13 mouse cellular contexts compared by ENCODE assay signal in genomic region chr2:137229422-137230069, GRCm38 (mm10).
DNase-seq lines count a peak whose midpoint lies in the region; ATAC-seq and TF ChIP-seq lines count a peak whose summit lies in the region.
"Had no signal": no experiment of that assay in that cellular context is flagged by ENCODE, and none has a peak within 500 bp of the region (broad histone marks: within the 10 kb centered on the region; RNA-seq: fewer than 3 reads in every experiment).

No protein-coding gene starts in this region.

- DNase-seq in embryonic facial prominence, embryonic 11.5 days (ENCODE audit: low spot score) = no peak
- DNase-seq in embryonic facial prominence, embryonic 10.5 days (ENCODE audit: low spot score) = no peak
- DNase-seq in neural tube, embryonic 11.5 days (ENCODE audit: low spot score) = peak; percentile 57
- DNase-seq in liver, postnatal 0 days = no peak
- no peak for DNase-seq in ovary, postnatal 10 days (ENCODE audit: low spot score)
- DNase-seq: cerebellum, adult 8-10 months; gastrocnemius, postnatal 10 days; lung, embryonic 14.5 days; thymus, postnatal 4 days had no signal

- WGBS in embryonic facial prominence, embryonic 11.5 days = 63% methylated on average over 1 of the region's 1 CpGs
- 55% methylated on average over 1 of the region's 1 CpGs for WGBS in embryonic facial prominence, embryonic 10.5 days
- 15% methylated on average over 1 of the region's 1 CpGs for WGBS in forebrain, embryonic 12.5 days
- WGBS in hindbrain, embryonic 16.5 days = 5% methylated on average over 1 of the region's 1 CpGs
- WGBS in neural tube, embryonic 11.5 days = 24% methylated on average over 1 of the region's 1 CpGs
- 57% methylated on average over 1 of the region's 1 CpGs for WGBS in liver, embryonic 12.5 days (ENCODE audit: insufficient replicate concordance)
- 62% methylated on average over 1 of the region's 1 CpGs for WGBS in liver, postnatal 0 days (ENCODE audit: insufficient replicate concordance)

- H3K4me3 ChIP-seq in embryonic facial prominence, embryonic 11.5 days (ENCODE audit: low read depth, low read length) = no peak overlapping the region
- no peak overlapping the region for H3K4me3 ChIP-seq in embryonic facial prominence, embryonic 10.5 days
- no peak overlapping the region for H3K4me3 ChIP-seq in forebrain, embryonic 12.5 days (replicated peaks)
- H3K4me3 ChIP-seq in hindbrain, embryonic 16.5 days (ENCODE audit: low read length) = no peak overlapping the region
- no peak overlapping the region for H3K4me3 ChIP-seq in neural tube, embryonic 11.5 days (ENCODE audit: low read depth, low read length)
- no peak overlapping the region for H3K4me3 ChIP-seq in liver, embryonic 12.5 days
- no peak overlapping the region for H3K4me3 ChIP-seq in liver, postnatal 0 days (ENCODE audit: low read depth, low read length)
- H3K4me3 ChIP-seq: limb, embryonic 12.5 days had no signal

- ATAC-seq in embryonic facial prominence, embryonic 11.5 days (replicated peaks; ENCODE audit: insufficient number of reproducible peaks, low FRiP score, low TSS enrichment, low read depth) = 0 out of 2 replicates have a peak, but pooled peaks have one; percentile 44
- ATAC-seq in forebrain, embryonic 12.5 days (ENCODE audit: low FRiP score) = peak; percentile 62; the same call in 1 of the 2 replicates
- peak; percentile 89 for ATAC-seq in hindbrain, embryonic 16.5 days
- ATAC-seq in neural tube, embryonic 11.5 days (ENCODE audit: insufficient read depth, low FRiP score, low TSS enrichment) = peak; percentile 88
- ATAC-seq in liver, embryonic 12.5 days = no peak
- no peak for ATAC-seq in liver, postnatal 0 days

- H3K9me3 ChIP-seq in embryonic facial prominence, embryonic 11.5 days (replicated peaks; ENCODE audit: control insufficient read depth, low read length) = no peaks in the 10 kb centered on the region
- no peaks in the 10 kb centered on the region for H3K9me3 ChIP-seq in embryonic facial prominence, embryonic 10.5 days
- no peaks in the 10 kb centered on the region for H3K9me3 ChIP-seq in forebrain, embryonic 12.5 days
- H3K9me3 ChIP-seq in hindbrain, embryonic 16.5 days (ENCODE audit: control insufficient read depth, low read length) = no peaks in the 10 kb centered on the region
- H3K9me3 ChIP-seq in neural tube, embryonic 11.5 days (ENCODE audit: control insufficient read depth, low read length) = no peaks in the 10 kb centered on the region
- no peaks in the 10 kb centered on the region for H3K9me3 ChIP-seq in liver, embryonic 12.5 days (replicated peaks)
- H3K9me3 ChIP-seq in liver, postnatal 0 days (ENCODE audit: low read length) = no peaks in the 10 kb centered on the region
- H3K9me3 ChIP-seq: limb, embryonic 12.5 days had no signal

- H3K9ac ChIP-seq in embryonic facial prominence, embryonic 11.5 days (replicated peaks; ENCODE audit: low read length) = no peak overlapping the region
- no peak overlapping the region for H3K9ac ChIP-seq in forebrain, embryonic 12.5 days
- no peak overlapping the region for H3K9ac ChIP-seq in hindbrain, embryonic 16.5 days (ENCODE audit: low read depth, low read length)
- no peak overlapping the region for H3K9ac ChIP-seq in neural tube, embryonic 11.5 days (ENCODE audit: low read length)
- no peak overlapping the region for H3K9ac ChIP-seq in liver, embryonic 12.5 days
- H3K9ac ChIP-seq in liver, postnatal 0 days (replicated peaks) = no peak overlapping the region
- H3K9ac ChIP-seq: limb, embryonic 12.5 days; lung, embryonic 14.5 days had no signal

- no peaks in the 10 kb centered on the region for H3K36me3 ChIP-seq in embryonic facial prominence, embryonic 11.5 days (replicated peaks; ENCODE audit: control insufficient read depth, insufficient read depth, low read depth, low read length)
- no peaks in the 10 kb centered on the region for H3K36me3 ChIP-seq in embryonic facial prominence, embryonic 10.5 days (replicated peaks)
- no peaks in the 10 kb centered on the region for H3K36me3 ChIP-seq in forebrain, embryonic 12.5 days (replicated peaks)
- H3K36me3 ChIP-seq in hindbrain, embryonic 16.5 days (ENCODE audit: control insufficient read depth, insufficient read depth, low read length) = no peaks in the 10 kb centered on the region
- H3K36me3 ChIP-seq in neural tube, embryonic 11.5 days (ENCODE audit: control insufficient read depth, insufficient read depth, low read length) = no peaks in the 10 kb centered on the region
- H3K36me3 ChIP-seq in liver, embryonic 12.5 days = no peaks in the 10 kb centered on the region
- no peaks in the 10 kb centered on the region for H3K36me3 ChIP-seq in liver, postnatal 0 days (replicated peaks; ENCODE audit: insufficient read depth, low read length)
- H3K36me3 ChIP-seq: limb, embryonic 12.5 days had no signal

- TF ChIP-seq EP300 in liver, postnatal 0 days (IDR thresholded peaks at IDR 0.05; ENCODE audit: low read depth) = no peak

- no peak for TF ChIP-seq CTCF in liver, postnatal 0 days (IDR thresholded peaks at IDR 0.05; ENCODE audit: low read depth)

- H3K27ac ChIP-seq in embryonic facial prominence, embryonic 11.5 days (replicated peaks; ENCODE audit: low read depth, low read length) = no peak overlapping the region
- H3K27ac ChIP-seq in embryonic facial prominence, embryonic 10.5 days (replicated peaks) = no peak overlapping the region
- H3K27ac ChIP-seq in forebrain, embryonic 12.5 days = no peak overlapping the region; the same call in 1 of the 2 replicates
- no peak overlapping the region for H3K27ac ChIP-seq in hindbrain, embryonic 16.5 days (ENCODE audit: low read depth, low read length)
- H3K27ac ChIP-seq in neural tube, embryonic 11.5 days (ENCODE audit: low read depth, low read length) = 0 out of 2 replicates have a peak overlapping the region, but pooled peaks have one; percentile 50
- H3K27ac ChIP-seq in liver, embryonic 12.5 days = no peak overlapping the region
- no peak overlapping the region for H3K27ac ChIP-seq in liver, postnatal 0 days (ENCODE audit: low read depth)
- H3K27ac ChIP-seq: limb, embryonic 12.5 days had no signal

- no peaks in the 10 kb centered on the region; the same call in 1 of the 2 replicates for H3K4me1 ChIP-seq in embryonic facial prominence, embryonic 11.5 days (ENCODE audit: control insufficient read depth, insufficient read depth, low read length)
- H3K4me1 ChIP-seq in embryonic facial prominence, embryonic 10.5 days = peaks cover 11% of the 10 kb centered on the region
- peaks cover 13% of the 10 kb centered on the region for H3K4me1 ChIP-seq in forebrain, embryonic 12.5 days
- H3K4me1 ChIP-seq in hindbrain, embryonic 16.5 days (ENCODE audit: control insufficient read depth, insufficient read depth, low read depth, low read length) = peaks cover 4% of the 10 kb centered on the region; the same call in 1 of the 2 replicates
- no peaks in the 10 kb centered on the region for H3K4me1 ChIP-seq in neural tube, embryonic 11.5 days (ENCODE audit: control insufficient read depth, insufficient read depth, low read length)
- no peaks in the 10 kb centered on the region for H3K4me1 ChIP-seq in liver, embryonic 12.5 days
- no peaks in the 10 kb centered on the region for H3K4me1 ChIP-seq in liver, postnatal 0 days (ENCODE audit: insufficient read depth)
- H3K4me1 ChIP-seq: limb, embryonic 12.5 days had no signal

- no peak overlapping the region for H3K4me2 ChIP-seq in embryonic facial prominence, embryonic 11.5 days (ENCODE audit: low read depth, low read length)
- peak overlapping the region; percentile 1; the same call in 1 of the 2 replicates for H3K4me2 ChIP-seq in forebrain, embryonic 12.5 days
- no peak overlapping the region for H3K4me2 ChIP-seq in hindbrain, embryonic 16.5 days (ENCODE audit: low read length)
- H3K4me2 ChIP-seq in neural tube, embryonic 11.5 days (ENCODE audit: low read depth) = no peak overlapping the region
- H3K4me2 ChIP-seq in liver, embryonic 12.5 days = no peak overlapping the region
- no peak overlapping the region for H3K4me2 ChIP-seq in liver, postnatal 0 days (ENCODE audit: low read depth, low read length)
- H3K4me2 ChIP-seq: limb, embryonic 12.5 days; lung, embryonic 14.5 days had no signal

- no peaks in the 10 kb centered on the region for H3K27me3 ChIP-seq in embryonic facial prominence, embryonic 11.5 days (ENCODE audit: control insufficient read depth, insufficient read depth, low read length)
- H3K27me3 ChIP-seq in embryonic facial prominence, embryonic 10.5 days (replicated peaks; ENCODE audit: low read depth, poor library complexity, severe bottlenecking) = no peaks in the 10 kb centered on the region
- no peaks in the 10 kb centered on the region for H3K27me3 ChIP-seq in forebrain, embryonic 12.5 days
- H3K27me3 ChIP-seq in hindbrain, embryonic 16.5 days (replicated peaks; ENCODE audit: control insufficient read depth, insufficient read depth, low read length) = no peaks in the 10 kb centered on the region
- H3K27me3 ChIP-seq in neural tube, embryonic 11.5 days (ENCODE audit: control insufficient read depth, insufficient read depth, low read length) = no peaks in the 10 kb centered on the region
- no peaks in the 10 kb centered on the region for H3K27me3 ChIP-seq in liver, embryonic 12.5 days (replicated peaks)
- H3K27me3 ChIP-seq in liver, postnatal 0 days (ENCODE audit: insufficient read depth, low read length) = no peaks in the 10 kb centered on the region
- H3K27me3 ChIP-seq: limb, embryonic 12.5 days had no signal

Comparison
In these comparisons a context has a peak if more than half of its experiments do, and no peak if none do; other contexts are left out.
1. ATAC-seq: peak in embryonic facial prominence, embryonic 11.5 days (single experiment), forebrain, embryonic 12.5 days (single experiment), hindbrain, embryonic 16.5 days (single experiment) and neural tube, embryonic 11.5 days (single experiment); none in liver, embryonic 12.5 days (single experiment) and liver, postnatal 0 days (single experiment).